Mouse (Mus musculus) C2C12 (cell line): ENCODE measurements around the gene Klhl41. TPM values are rescaled to one million over a fixed set of nuclear protein-coding genes. Genes with fewer than 3 reads are reported as not detected.

Experiments
- H3K27me3 ChIP-seq: one replicate; pipeline ENCODE4 v1.6.1; 2011; ENCODE audit not compliant: control insufficient read depth, insufficient read depth, insufficient read length
- H3K36me3 ChIP-seq: one replicate; pipeline ENCODE4 v1.6.1; 2011; ENCODE audit not compliant: control insufficient read depth, insufficient read depth
- H3K4me3 ChIP-seq: one replicate; pipeline ENCODE4 v1.5.1; 2011; ENCODE audit warnings: mild to moderate bottlenecking, control low read depth; ENCODE audit not compliant: poor library complexity, insufficient read depth, severe bottlenecking
- H3K79me2 ChIP-seq: one replicate; pipeline ENCODE4 v1.6.1; 2011; ENCODE audit not compliant: control insufficient read depth, insufficient read depth
- H3K79me3 ChIP-seq: one replicate; pipeline ENCODE4 v1.6.1; 2011; ENCODE audit warnings: low read depth, control low read depth
- H3ac ChIP-seq: one replicate; pipeline ENCODE3; 2011; ENCODE audit warnings: low read depth; ENCODE audit not compliant: control insufficient read depth, insufficient read length
- CEBPB ChIP-seq: IDR thresholded peaks from one replicate; pipeline ENCODE4 v1.6.1; 2011; ENCODE audit warnings: low read depth, mild to moderate bottlenecking, control low read depth, moderate library complexity
- CTCF ChIP-seq: IDR thresholded peaks from one replicate; pipeline ENCODE4 v1.5.1; 2011; ENCODE audit not compliant: control insufficient read depth, insufficient read depth, insufficient read length
- FOSL1 ChIP-seq: IDR thresholded peaks from one replicate; pipeline ENCODE4 v1.8.0; 2011; ENCODE audit warnings: mild to moderate bottlenecking, low read length; ENCODE audit not compliant: poor library complexity, insufficient read depth, severe bottlenecking
- MAX ChIP-seq: IDR thresholded peaks from one replicate; pipeline ENCODE4 v1.6.1; 2011; ENCODE audit warnings: mild to moderate bottlenecking, control low read depth
- MYOD1 ChIP-seq: IDR thresholded peaks from one replicate; pipeline ENCODE4 v1.6.1; 2011; ENCODE audit warnings: low read depth; ENCODE audit not compliant: control insufficient read depth, insufficient read length
- MYOG ChIP-seq: IDR thresholded peaks from one replicate; pipeline ENCODE4 v1.6.1; 2011; ENCODE audit not compliant: control insufficient read depth, insufficient read length; ENCODE audit errors: extremely low read depth
- USF1 ChIP-seq: IDR thresholded peaks from one replicate; pipeline ENCODE4 v1.6.1; 2011; ENCODE audit warnings: low read depth, mild to moderate bottlenecking, control low read depth, moderate library complexity
- long read RNA-seq, 2 experiments: library from polyadenylated mRNA; unstranded; transcript quantifications; one replicate each; pipeline ENCODE4 v2.0.0; 2019 to 2020
- polyA plus RNA-seq: library from polyadenylated mRNA; unstranded; fragments of >200 nt; fragmentation: generic; extraction: Trizol; gene quantifications from one replicate; pipeline ENCODE4 v1.2.1, GENCODE M21; 2012; ENCODE audit warnings: missing spikeins

Klhl41 gene
- polyA plus RNA-seq = 0.88 TPM
- long read RNA-seq, experiment 1, partial matches to known transcripts = 0 of 2 reads
- long read RNA-seq, experiment 1, other reads (novel, unspliced or antisense) = 0 of 2 reads
- long read RNA-seq, experiment 2 = 0 reads

- Histone ChIP-seq H3K79me2 (no peaks in the 10 kb centered on the region), H3ac (no peak within 1 kb of the TSS), H3K4me3 (no peak within 1 kb of the TSS), H3K27me3 (no peaks in the 10 kb centered on the region), H3K79me3 (no peaks in the 10 kb centered on the region), H3K36me3 (no peaks in the 10 kb centered on the region)
- no peak for TF ChIP-seq USF1
- no peak for TF ChIP-seq CTCF
- no peak for TF ChIP-seq MYOG
- no peak for TF ChIP-seq MAX
- no peak for TF ChIP-seq CEBPB
- TF ChIP-seq MYOD1 = no peak
- TF ChIP-seq FOSL1 = no peak
Observed at GRCm38 (mm10) chr2:69669853-69670252, at the start of gene Klhl41. Gene Klhl41 (plus strand): TSS chr2:69670120.

GRCm38 (mm10) chr2:69629215-69629614 is 40.7 kb upstream of the Klhl41 start:
- no peaks in the 10 kb centered on the region for H3K27me3 ChIP-seq
- H3K79me3 ChIP-seq = no peaks in the 10 kb centered on the region
- H3K79me2 ChIP-seq = no peaks in the 10 kb centered on the region
- no peak overlapping the region for H3K4me3 ChIP-seq
- no peak overlapping the region for H3ac ChIP-seq
- H3K36me3 ChIP-seq = no peaks in the 10 kb centered on the region
- TF ChIP-seq MYOD1 (no peak), USF1 (no peak), CEBPB (no peak), CTCF (no peak), MAX (no peak), MYOG (no peak), FOSL1 (no peak)

- Histone ChIP-seq H3K4me3 (no peak overlapping the region), H3K79me2 (no peaks in the 10 kb centered on the region), H3K27me3 (no peaks in the 10 kb centered on the region), H3ac (no peak overlapping the region), H3K36me3 (no peaks in the 10 kb centered on the region), H3K79me3 (no peaks in the 10 kb centered on the region)
- TF ChIP-seq MYOD1 = no peak
- TF ChIP-seq MAX = no peak
- no peak for TF ChIP-seq MYOG
- TF ChIP-seq CTCF = no peak
- no peak for TF ChIP-seq FOSL1
- TF ChIP-seq USF1 = no peak
- no peak for TF ChIP-seq CEBPB
Observed at GRCm38 (mm10) chr2:69629914-69630313, 40.0 kb upstream of the Klhl41 start.

GRCm38 (mm10) chr2:69630792-69631191 is 39.1 kb upstream of the Klhl41 start:
- no peak overlapping the region for H3ac ChIP-seq
- H3K4me3 ChIP-seq = no peak overlapping the region
- H3K79me2 ChIP-seq = no peaks in the 10 kb centered on the region
- no peak for TF ChIP-seq MYOG
- no peak for TF ChIP-seq MYOD1
- TF ChIP-seq USF1 = no peak
- no peak for TF ChIP-seq CEBPB
- TF ChIP-seq MAX = no peak
- TF ChIP-seq FOSL1 = no peak
- TF ChIP-seq CTCF = no peak
- no peaks in the 10 kb centered on the region for H3K36me3 ChIP-seq
- H3K79me3 ChIP-seq = no peaks in the 10 kb centered on the region
- H3K27me3 ChIP-seq = no peaks in the 10 kb centered on the region

- no peak overlapping the region for H3ac ChIP-seq
- H3K36me3 ChIP-seq = no peaks in the 10 kb centered on the region
- TF ChIP-seq FOSL1 (no peak), CTCF (no peak), MYOG (no peak), MAX (no peak), USF1 (no peak), CEBPB (no peak), MYOD1 (no peak)
- H3K4me3 ChIP-seq = no peak overlapping the region
- H3K79me2 ChIP-seq = no peaks in the 10 kb centered on the region
- H3K27me3 ChIP-seq = no peaks in the 10 kb centered on the region
- H3K79me3 ChIP-seq = no peaks in the 10 kb centered on the region
Observed at GRCm38 (mm10) chr2:69631449-69631848, 38.5 kb upstream of the Klhl41 start.

- Histone ChIP-seq H3ac (peak overlapping the region; percentile 35), H3K79me3 (no peaks in the 10 kb centered on the region), H3K4me3 (no peak overlapping the region), H3K36me3 (no peaks in the 10 kb centered on the region), H3K79me2 (no peaks in the 10 kb centered on the region), H3K27me3 (no peaks in the 10 kb centered on the region)
- no peak for TF ChIP-seq USF1
- TF ChIP-seq CTCF = peak; percentile 33
- no peak for TF ChIP-seq MAX
Observed at GRCm38 (mm10) chr2:69635064-69635701, 34.7 kb upstream of the Klhl41 start.
